Comparison of ENCODE assay signal across 20 mouse cellular contexts in genomic region chr5:121229182-121229581, GRCm38 (mm10).
"Had no signal": no experiment of that assay in that cellular context is flagged by ENCODE, and none has a peak within 500 bp of the region (broad histone marks: within the 10 kb centered on the region; RNA-seq: fewer than 3 reads in every experiment).

No protein-coding gene starts in this region.

- H3K4me2 ChIP-seq: limb, embryonic 12.5 days; limb, embryonic 15.5 days; lung, embryonic 15.5 days; midbrain, embryonic 13.5 days; neural tube, embryonic 13.5 days had no signal

- H3K9me3 ChIP-seq: limb, embryonic 15.5 days; lung, embryonic 15.5 days; megakaryocyte, embryonic 14.5 days; midbrain, embryonic 10.5 days; midbrain, embryonic 13.5 days; neural tube, embryonic 13.5 days had no signal

- H3K9ac ChIP-seq: limb, embryonic 12.5 days; limb, embryonic 15.5 days; lung, embryonic 15.5 days; midbrain, embryonic 13.5 days; neural tube, embryonic 13.5 days had no signal

- DNase-seq: kidney, adult 18-20 months; kidney, adult 9 months; kidney, postnatal 14 days; kidney, postnatal 4 days; left cerebral cortex, postnatal 4 days; lung, adult 18-20 months; lung, postnatal 10 days; lung, postnatal 36 days; thymus, adult 18-20 months; thymus, postnatal 36 days had no signal

- H3K4me3 ChIP-seq: limb, embryonic 12.5 days; limb, embryonic 15.5 days; lung, embryonic 15.5 days; megakaryocyte, embryonic 14.5 days; midbrain, embryonic 10.5 days; midbrain, embryonic 13.5 days; myocyte; neural tube, embryonic 13.5 days had no signal

- H3K27ac ChIP-seq: limb, embryonic 12.5 days; limb, embryonic 15.5 days; lung, embryonic 15.5 days; midbrain, embryonic 10.5 days; midbrain, embryonic 13.5 days; neural tube, embryonic 13.5 days; stomach, postnatal 0 days had no signal

- ATAC-seq: midbrain, embryonic 13.5 days; midbrain, embryonic 16.5 days had no signal

- H3K4me1 ChIP-seq: limb, embryonic 12.5 days; lung, embryonic 15.5 days; midbrain, embryonic 10.5 days had no signal

- H3K36me3 ChIP-seq: limb, embryonic 12.5 days; limb, embryonic 15.5 days; lung, embryonic 15.5 days; neural tube, embryonic 13.5 days had no signal

- H3K27me3 ChIP-seq: limb, embryonic 12.5 days; limb, embryonic 15.5 days; lung, embryonic 15.5 days; megakaryocyte, embryonic 14.5 days; midbrain, embryonic 13.5 days; neural tube, embryonic 13.5 days had no signal
